Mouse (Mus musculus) heart, adult 2 months (tissue): ENCODE measurements around the gene Ddx4.

Source experiments
- CTCF ChIP-seq: fragments of 200-600 bp; IDR thresholded peaks from 2 replicates; pipeline ENCODE4 v1.8.1; 2022; ENCODE audit warnings: antibody characterized with exemption, mild to moderate bottlenecking, moderate library complexity
- EP300 ChIP-seq: fragments of 200-500 bp; IDR thresholded peaks from 2 replicates; pipeline ENCODE4 v1.6.1; 2011; ENCODE audit warnings: low read depth, low read length, control low read depth; ENCODE audit not compliant: insufficient read depth
- POLR2A ChIP-seq: fragments of 200-500 bp; IDR thresholded peaks from 2 replicates; pipeline ENCODE4 v1.6.1; 2011; ENCODE audit warnings: mild to moderate bottlenecking, low read depth, low read length, control low read depth; ENCODE audit not compliant: insufficient read depth

GRCm38 (mm10) chr13:112692870-112693553 is 40.7 kb upstream of the Ddx4 start:
- no peak for TF ChIP-seq CTCF
- TF ChIP-seq POLR2A: no peak
- TF ChIP-seq EP300: no peak
